Mouse (Mus musculus): ENCODE results near the gene Mlec. TPM values are rescaled to one million over a fixed set of nuclear protein-coding genes. Genes with fewer than 3 reads are reported as not detected.

Gene Mlec
- polyA plus RNA-seq, 1 experiment: 84.4 TPM

DNA sequence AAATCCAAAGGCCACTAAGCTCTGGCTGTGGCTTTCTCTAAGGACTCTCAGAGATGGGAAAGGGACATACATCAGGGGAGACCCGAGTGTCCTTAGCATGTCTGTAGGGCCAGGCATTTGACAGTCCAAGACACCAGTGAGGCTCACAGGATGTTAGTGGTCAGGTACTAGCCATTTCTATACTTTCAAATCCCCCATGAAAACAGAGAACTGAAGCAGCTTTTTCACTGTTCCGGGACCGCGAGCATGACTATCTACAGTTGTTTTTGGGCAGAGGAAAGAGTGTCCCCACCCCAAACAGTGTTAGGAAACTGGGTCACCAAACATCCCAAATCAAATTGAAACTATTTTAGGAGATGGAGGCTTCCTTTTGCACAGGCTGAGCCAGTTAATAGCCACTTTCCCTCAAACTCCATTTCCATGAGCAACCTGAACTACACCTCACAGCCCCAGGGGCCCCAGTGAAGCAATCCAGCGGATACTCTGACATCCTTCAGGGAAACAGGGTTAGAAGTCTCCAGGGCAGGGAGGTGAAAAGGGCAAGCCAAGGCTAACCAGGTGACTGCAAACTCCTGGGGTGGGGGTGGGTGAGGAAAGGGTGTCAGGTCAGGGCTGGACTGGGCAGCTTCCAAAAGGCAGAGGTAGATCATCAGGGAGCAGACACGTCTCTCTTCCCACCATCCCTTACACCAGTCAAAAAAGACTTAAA lies 24.5 kb downstream of the Mlec start:
- Histone ChIP-seq H3K27me3 (replicated peaks) (peaks cover 12% of the 10 kb centered on the region), H3K4me3 (replicated peaks) (peak overlapping the region; percentile 95), H3K36me3 (replicated peaks; ENCODE audit: low read length) (peaks cover 24% of the 10 kb centered on the region), H3K4me1 (peaks cover 24% of the 10 kb centered on the region), H3K9me3 (peaks cover 3% of the 10 kb centered on the region; the same call in 1 of the 2 replicates)
- TF ChIP-seq FLI1 (IDR thresholded peaks at IDR 0.05; ENCODE audit: low read length) (no peak), GATA1 (IDR thresholded peaks at IDR 0.05; ENCODE audit: borderline replicate concordance, low read length) (no peak)

DNA sequence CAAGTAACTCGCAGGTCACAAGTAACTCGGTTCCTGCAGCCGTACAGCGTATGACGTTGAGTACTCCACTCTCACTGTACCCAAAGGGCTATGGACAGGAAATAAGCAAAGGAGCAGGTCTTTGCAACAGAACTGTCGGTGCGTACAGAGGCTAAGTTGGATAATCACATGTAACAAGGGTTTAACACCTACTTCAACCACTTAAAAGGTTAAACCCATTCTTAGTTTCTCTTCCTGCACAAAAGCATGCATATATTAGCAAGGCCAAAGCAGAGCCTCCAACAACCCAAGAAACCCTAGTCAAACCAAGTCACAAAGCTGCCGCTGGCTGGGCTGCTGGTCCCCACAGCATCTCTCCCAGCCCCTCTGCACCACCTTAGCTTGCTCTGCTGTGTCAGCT lies 25.5 kb downstream of the Mlec start:
- Histone ChIP-seq H3K36me3 (replicated peaks; ENCODE audit: low read length) (peaks cover 35% of the 10 kb centered on the region), H3K4me1 (peaks cover 27% of the 10 kb centered on the region), H3K9me3 (peaks cover 3% of the 10 kb centered on the region; the same call in 1 of the 2 replicates), H3K27me3 (replicated peaks) (peaks cover 8% of the 10 kb centered on the region), H3K4me3 (replicated peaks) (no peak overlapping the region)
- no peak for TF ChIP-seq FLI1 (IDR thresholded peaks at IDR 0.05; ENCODE audit: low read length)
- TF ChIP-seq GATA1 (IDR thresholded peaks at IDR 0.05; ENCODE audit: borderline replicate concordance, low read length): no peak

DNA sequence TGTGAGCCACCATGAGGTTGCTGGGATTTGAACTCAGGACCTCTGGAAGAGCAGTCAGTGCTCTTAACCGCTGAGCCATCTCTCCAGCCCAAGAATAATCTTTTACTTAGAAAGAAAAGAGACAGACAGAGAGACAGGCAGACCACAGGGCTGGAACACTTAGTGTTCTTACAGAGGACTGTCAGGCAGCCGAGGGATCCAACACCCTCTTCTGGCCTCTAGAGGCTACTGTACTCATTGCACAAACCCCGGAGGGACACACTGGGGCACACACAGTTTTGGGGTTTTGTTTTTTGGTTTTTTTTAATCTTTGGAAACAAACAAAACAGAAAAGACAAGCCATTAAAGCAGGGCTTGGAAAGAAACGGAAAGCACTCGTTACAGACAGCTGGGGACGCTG lies 28.7 kb downstream of the Mlec start:
- no peaks in the 10 kb centered on the region for H3K27me3 ChIP-seq (replicated peaks)
- H3K4me1 ChIP-seq: peaks cover 50% of the 10 kb centered on the region
- no peak overlapping the region for H3K4me3 ChIP-seq (replicated peaks)
- peaks cover 66% of the 10 kb centered on the region for H3K36me3 ChIP-seq (replicated peaks; ENCODE audit: low read length)
- no peak for TF ChIP-seq FLI1 (IDR thresholded peaks at IDR 0.05; ENCODE audit: low read length)
- no peaks in the 10 kb centered on the region for H3K9me3 ChIP-seq

DNA sequence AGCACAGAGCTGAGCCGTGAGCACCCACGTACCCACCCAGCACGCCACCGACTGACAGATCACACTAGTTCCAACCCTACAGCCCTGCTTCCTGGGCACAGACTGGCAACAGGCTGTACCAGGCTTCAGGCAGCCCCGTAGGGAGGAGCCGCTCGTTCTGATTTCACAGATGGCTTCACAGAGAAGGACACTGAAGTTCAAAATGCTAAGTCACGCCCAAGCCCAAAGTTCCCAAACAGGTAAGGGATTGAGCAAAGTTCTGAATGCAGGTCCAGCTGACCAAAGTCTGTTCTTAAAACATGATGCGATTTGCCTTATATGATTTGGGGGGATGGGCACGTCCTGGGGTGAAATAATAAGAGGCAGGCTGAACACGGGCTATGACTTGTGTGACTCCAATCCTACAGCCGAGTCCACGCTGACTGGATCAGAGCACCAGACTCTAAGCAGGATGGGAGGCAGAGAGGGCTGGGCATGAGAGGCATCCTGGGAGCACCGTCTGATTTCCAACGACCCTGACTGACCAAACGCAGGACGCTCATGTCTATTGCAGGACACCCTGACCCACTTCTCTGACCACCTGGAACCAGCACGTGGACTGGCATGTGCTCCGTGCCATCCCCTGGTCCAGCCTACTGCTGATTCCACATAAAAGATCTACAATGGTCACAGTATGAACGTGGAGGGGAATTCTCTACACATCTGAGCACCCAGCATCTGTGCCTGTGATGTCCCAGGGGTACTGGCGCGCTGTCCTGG lies 30.4 kb downstream of the Mlec start:
- Histone ChIP-seq H3K36me3 (replicated peaks; ENCODE audit: low read length) (peaks cover 75% of the 10 kb centered on the region), H3K9me3 (no peaks in the 10 kb centered on the region), H3K4me1 (peaks cover 35% of the 10 kb centered on the region), H3K27me3 (replicated peaks) (no peaks in the 10 kb centered on the region), H3K4me3 (replicated peaks) (peak overlapping the region; percentile 5)
- no peak; the same call in 1 of the 2 replicates for TF ChIP-seq FLI1 (IDR thresholded peaks at IDR 0.05; ENCODE audit: low read length)
- no peak for TF ChIP-seq GATA1 (IDR thresholded peaks at IDR 0.05; ENCODE audit: borderline replicate concordance, low read length)

DNA sequence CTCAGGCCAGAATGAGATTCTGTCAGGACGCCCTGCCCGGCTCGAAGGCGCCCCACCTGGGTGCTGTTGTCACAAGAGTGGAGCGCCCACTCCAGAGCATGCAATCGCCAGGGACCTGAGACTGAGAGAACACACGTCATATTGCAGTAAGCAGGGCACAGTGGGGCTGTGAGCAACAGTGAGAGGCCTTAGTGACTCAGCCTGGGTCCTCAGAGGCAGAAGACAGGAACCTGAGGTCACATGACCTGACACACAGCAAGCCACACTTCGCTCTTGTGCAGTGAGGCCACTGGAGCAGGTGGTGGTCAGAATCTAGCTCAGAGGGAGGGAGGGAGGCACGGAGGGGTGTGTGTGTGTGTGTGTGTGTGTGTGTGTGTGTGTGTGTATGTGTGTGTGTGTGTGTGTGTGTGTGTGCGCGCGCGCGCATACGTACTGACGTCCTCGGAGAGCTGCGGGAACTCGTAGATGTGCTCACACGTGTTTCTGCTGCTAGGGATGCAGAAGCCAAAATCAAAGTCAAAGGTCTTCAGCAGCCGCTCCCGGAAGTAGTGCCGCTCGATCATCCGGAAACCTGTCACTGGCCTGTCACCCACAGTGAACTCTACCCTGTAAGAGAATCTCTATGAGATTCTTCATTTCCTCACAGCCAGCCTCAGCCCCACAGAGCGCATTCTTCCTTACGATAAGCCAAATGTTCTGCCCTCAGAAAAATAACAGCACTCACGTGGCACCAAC lies 31.2 kb downstream of the Mlec start:
- Histone ChIP-seq H3K4me1 (peaks cover 33% of the 10 kb centered on the region), H3K9me3 (no peaks in the 10 kb centered on the region), H3K27me3 (replicated peaks) (no peaks in the 10 kb centered on the region), H3K36me3 (replicated peaks; ENCODE audit: low read length) (peaks cover 79% of the 10 kb centered on the region), H3K4me3 (replicated peaks) (peak overlapping the region; percentile 6)
- TF ChIP-seq GATA1 (IDR thresholded peaks at IDR 0.05; ENCODE audit: borderline replicate concordance, low read length) (no peak), FLI1 (IDR thresholded peaks at IDR 0.05; ENCODE audit: low read length) (no peak)

DNA sequence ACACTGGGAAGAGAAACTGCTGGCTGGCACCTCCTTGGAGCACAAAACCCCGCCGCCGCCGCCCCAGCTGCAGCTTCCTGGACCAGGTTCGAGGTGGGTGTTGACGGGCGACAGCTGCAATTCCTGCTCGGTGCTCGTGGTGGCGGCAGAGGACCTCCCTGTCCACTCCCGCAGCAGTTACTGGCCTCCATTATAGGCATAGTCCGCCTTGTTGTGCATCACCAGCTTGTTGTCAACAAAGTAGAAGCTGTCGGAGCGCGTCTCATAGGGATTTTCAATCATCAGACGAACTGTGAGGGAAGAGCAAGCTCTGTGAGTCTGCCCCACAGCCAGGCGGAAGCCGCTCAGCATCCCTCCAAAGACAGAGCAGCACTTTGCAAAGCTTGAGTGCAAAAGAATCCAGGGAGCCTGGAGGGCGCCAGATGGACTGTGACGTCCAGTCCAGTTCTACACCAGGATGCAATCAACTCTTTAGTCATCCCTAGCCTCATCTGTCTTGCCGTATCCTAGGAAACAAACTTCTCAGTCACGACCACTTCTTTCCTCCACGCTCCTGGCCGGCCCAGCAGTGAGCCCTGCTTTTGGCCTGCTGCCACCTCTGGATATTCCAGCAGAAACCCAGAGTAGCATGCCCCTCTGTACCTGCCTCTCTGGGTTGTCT lies 32.6 kb downstream of the Mlec start:
- Histone ChIP-seq H3K27me3 (replicated peaks) (no peaks in the 10 kb centered on the region), H3K9me3 (no peaks in the 10 kb centered on the region), H3K36me3 (replicated peaks; ENCODE audit: low read length) (peaks cover 71% of the 10 kb centered on the region), H3K4me3 (replicated peaks) (peak overlapping the region; percentile 62), H3K4me1 (peaks cover 33% of the 10 kb centered on the region)
- TF ChIP-seq FLI1 (IDR thresholded peaks at IDR 0.05; ENCODE audit: low read length) (no peak), GATA1 (IDR thresholded peaks at IDR 0.05; ENCODE audit: borderline replicate concordance, low read length) (no peak)

DNA sequence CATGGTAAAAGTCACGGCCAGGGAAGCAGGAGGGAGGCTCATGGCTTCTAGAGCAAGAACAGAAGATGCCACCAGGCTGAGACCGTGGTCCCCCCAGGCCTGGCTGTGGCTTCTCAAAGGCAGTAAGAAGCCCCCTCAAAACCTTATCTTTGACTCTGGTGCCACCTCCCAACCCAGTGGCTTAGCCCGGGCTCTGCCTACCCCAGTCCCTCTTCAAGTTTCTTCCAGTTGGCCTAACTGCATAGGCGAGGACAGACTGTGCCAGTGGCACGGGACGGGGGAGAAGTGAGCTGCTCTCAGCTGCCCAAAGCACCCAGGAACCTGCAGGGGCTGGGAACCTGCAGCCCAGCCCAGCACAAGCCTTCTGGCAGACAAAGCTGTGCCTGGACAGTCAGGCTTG lies 33.3 kb downstream of the Mlec start:
- Histone ChIP-seq H3K9me3 (no peaks in the 10 kb centered on the region), H3K4me3 (replicated peaks) (no peak overlapping the region), H3K27me3 (replicated peaks) (no peaks in the 10 kb centered on the region), H3K4me1 (peaks cover 33% of the 10 kb centered on the region), H3K36me3 (replicated peaks; ENCODE audit: low read length) (peaks cover 64% of the 10 kb centered on the region)
- no peak for TF ChIP-seq GATA1 (IDR thresholded peaks at IDR 0.05; ENCODE audit: borderline replicate concordance, low read length)
- TF ChIP-seq FLI1 (IDR thresholded peaks at IDR 0.05; ENCODE audit: low read length): no peak

DNA sequence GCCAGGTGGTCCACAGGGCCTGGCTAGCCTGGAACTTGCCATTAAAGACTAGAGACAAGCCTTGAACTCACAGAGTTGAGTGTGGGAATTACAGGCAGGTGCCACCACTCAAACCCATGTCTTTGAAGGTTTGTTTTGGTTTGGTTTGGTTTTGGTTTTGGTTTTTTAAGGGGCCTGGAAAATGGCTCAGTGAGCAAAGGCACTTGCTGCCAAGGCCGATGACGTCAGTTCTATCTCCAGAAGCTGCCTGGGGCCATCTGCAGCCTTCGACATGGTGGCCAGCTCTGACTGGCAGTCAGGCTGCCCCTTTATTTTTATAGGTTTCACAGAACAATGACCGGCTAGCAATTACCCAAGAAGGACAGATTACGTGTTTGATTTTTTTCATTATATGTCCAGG lies 37.0 kb downstream of the Mlec start:
- H3K4me1 ChIP-seq: peaks cover 39% of the 10 kb centered on the region
- H3K27me3 ChIP-seq (replicated peaks): no peaks in the 10 kb centered on the region
- H3K36me3 ChIP-seq (replicated peaks; ENCODE audit: low read length): peaks cover 49% of the 10 kb centered on the region
- TF ChIP-seq GATA1 (IDR thresholded peaks at IDR 0.05; ENCODE audit: borderline replicate concordance, low read length) (no peak), FLI1 (IDR thresholded peaks at IDR 0.05; ENCODE audit: low read length) (no peak)
- H3K4me3 ChIP-seq (replicated peaks): no peak overlapping the region
- no peaks in the 10 kb centered on the region for H3K9me3 ChIP-seq

DNA sequence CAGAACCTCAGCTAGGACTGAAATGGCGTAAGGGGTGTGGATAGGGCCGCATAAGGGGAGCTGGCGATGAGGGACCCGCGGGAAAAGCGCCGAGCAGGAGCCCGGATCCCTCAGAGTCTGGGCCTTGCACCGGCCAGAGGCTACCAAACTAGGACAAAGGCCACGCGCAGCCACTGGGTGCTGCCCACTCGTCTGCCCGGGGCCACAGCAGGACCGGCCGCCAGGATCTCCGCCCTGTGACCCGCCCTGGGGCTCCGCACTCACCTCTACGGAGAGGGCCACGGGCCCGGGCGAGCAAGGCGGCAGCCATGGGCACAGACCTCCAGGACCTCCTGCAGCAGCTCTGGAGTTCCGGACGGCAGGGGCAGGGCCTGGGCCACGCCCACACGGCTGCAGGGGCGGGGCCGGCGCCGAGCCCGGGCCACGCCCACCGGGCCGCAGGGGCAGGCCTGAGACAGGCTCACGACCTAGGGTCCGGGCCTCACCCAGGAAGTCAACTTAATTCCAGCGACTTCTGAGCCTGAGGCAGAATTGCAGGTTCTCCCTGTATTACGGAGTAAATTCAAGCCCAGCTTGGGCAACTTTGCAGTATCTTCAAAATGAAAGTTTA lies 38.9 kb downstream of the Mlec start, which contains the start of gene Acads:
Gene Acads (minus strand): TSS at position 386 of the 610 bp plus-strand sequence.
- H3K27me3 ChIP-seq (replicated peaks): no peaks in the 10 kb centered on the region
- peak within 1 kb of the TSS; percentile 97 for H3K4me3 ChIP-seq (replicated peaks)
- peaks cover 29% of the 10 kb centered on the region for H3K4me1 ChIP-seq
- peaks cover 46% of the 10 kb centered on the region for H3K36me3 ChIP-seq (replicated peaks; ENCODE audit: low read length)
- TF ChIP-seq FLI1 (IDR thresholded peaks at IDR 0.05; ENCODE audit: low read length): no peak
- no peak for TF ChIP-seq GATA1 (IDR thresholded peaks at IDR 0.05; ENCODE audit: borderline replicate concordance, low read length)
- no peaks in the 10 kb centered on the region for H3K9me3 ChIP-seq

All from megakaryocyte, embryonic 14.5 days (primary cell).